Mouse (Mus musculus) forebrain, embryonic 12.5 days (tissue): ENCODE results near the gene Fam178b. TPM values are rescaled to one million over a fixed set of nuclear protein-coding genes. Genes with fewer than 3 reads are reported as not detected.
A peak's percentile ranks its signal among the peaks of the same experiment; 100 is the strongest.

Source experiments
- ATAC-seq: fragments of 200-750 bp; cut with Nextera tagmentation; 2 replicates; pipeline ENCODE4 v1.8.0; 2017; ENCODE audit warnings: moderate TSS enrichment; ENCODE audit not compliant: low FRiP score
- H3K27ac ChIP-seq: fragments of 300-500 bp; sonication (generic); 2 replicates; pipeline ENCODE4 v1.5.1; 2016; ENCODE audit warnings: mild to moderate bottlenecking
- H3K27me3 ChIP-seq: fragments of 300-500 bp; sonication (generic); 2 replicates; pipeline ENCODE4 v1.6.1; 2016; ENCODE audit warnings: mild to moderate bottlenecking
- H3K36me3 ChIP-seq: fragments of 300-500 bp; sonication (generic); replicated peaks from 2 replicates; pipeline ENCODE4 v1.6.1; 2016; ENCODE audit warnings: mild to moderate bottlenecking
- H3K4me1 ChIP-seq: fragments of 300-500 bp; sonication (generic); 2 replicates; pipeline ENCODE4 v1.6.1; 2016
- H3K4me2 ChIP-seq: fragments of 300-500 bp; sonication (generic); 2 replicates; pipeline ENCODE4 v1.6.1; 2016; ENCODE audit warnings: mild to moderate bottlenecking, moderate library complexity
- H3K4me3 ChIP-seq: fragments of 300-500 bp; sonication (generic); replicated peaks from 2 replicates; pipeline ENCODE4 v1.5.1; 2016; ENCODE audit warnings: mild to moderate bottlenecking
- H3K9ac ChIP-seq: fragments of 300-500 bp; sonication (generic); 2 replicates; pipeline ENCODE4 v1.6.1; 2016; ENCODE audit warnings: mild to moderate bottlenecking
- H3K9me3 ChIP-seq: fragments of 300-500 bp; sonication (generic); 2 replicates; pipeline ENCODE4 v1.6.1; 2016
- WGBS: fragments of 180-500 bp; shearing (Covaris S2); methylation state at CpG from one replicate; pipeline ENCODE4 v1.1.7; 2016; 5-methylcytosine and 5-hydroxymethylcytosine counted together
- polyA plus RNA-seq: library from polyadenylated mRNA; unstranded; fragments of >200 nt; fragmentation: Nextera tagmentation; extraction: Ambion mirVana; gene quantifications from 2 replicates; pipeline ENCODE4 v1.2.1, GENCODE M21; 2016

The Fam178b gene
- polyA plus RNA-seq, 1 experiment from 2014 or later, result 0.18 TPM

- peaks cover 16% of the 10 kb centered on the region for H3K4me1 ChIP-seq
- 83% methylated on average over 2 of the region's 2 CpGs for WGBS
- no peaks in the 10 kb centered on the region for H3K9me3 ChIP-seq
- no peak overlapping the region for H3K4me2 ChIP-seq
- no peak overlapping the region for H3K27ac ChIP-seq
- H3K4me3 ChIP-seq, result no peak overlapping the region
- no peak for ATAC-seq
- H3K9ac ChIP-seq, result no peak overlapping the region
- no peaks in the 10 kb centered on the region for H3K36me3 ChIP-seq
- H3K27me3 ChIP-seq, result peaks cover 35% of the 10 kb centered on the region
These were observed 119.8 kb downstream of the Fam178b start for GRCm38 (mm10) chr1:36563197-36563596.

- Histone ChIP-seq H3K27me3 (peaks cover 33% of the 10 kb centered on the region), H3K4me1 (peaks cover 16% of the 10 kb centered on the region), H3K36me3 (no peaks in the 10 kb centered on the region), H3K4me3 (no peak overlapping the region), H3K27ac (no peak overlapping the region), H3K9me3 (no peaks in the 10 kb centered on the region), H3K9ac (no peak overlapping the region), H3K4me2 (no peak overlapping the region)
- 71% methylated on average over 4 of the region's 4 CpGs for WGBS
- no peak for ATAC-seq
These were observed 120.6 kb downstream of the Fam178b start for GRCm38 (mm10) chr1:36562388-36562787.

- no peak overlapping the region for H3K4me3 ChIP-seq
- 57% methylated on average over 6 of the region's 6 CpGs for WGBS
- H3K27me3 ChIP-seq, result peaks cover 33% of the 10 kb centered on the region
- H3K36me3 ChIP-seq, result no peaks in the 10 kb centered on the region
- no peak overlapping the region for H3K27ac ChIP-seq
- H3K4me2 ChIP-seq, result no peak overlapping the region
- ATAC-seq, result no peak
- H3K4me1 ChIP-seq, result peaks cover 12% of the 10 kb centered on the region
- H3K9me3 ChIP-seq, result no peaks in the 10 kb centered on the region
- H3K9ac ChIP-seq, result no peak overlapping the region
These were observed 122.1 kb downstream of the Fam178b start for GRCm38 (mm10) chr1:36560903-36561302.

GRCm38 (mm10) chr1:36559888-36560287 is 123.1 kb downstream of the Fam178b start:
- Histone ChIP-seq H3K27ac (no peak overlapping the region), H3K27me3 (peaks cover 33% of the 10 kb centered on the region), H3K9ac (no peak overlapping the region), H3K9me3 (no peaks in the 10 kb centered on the region), H3K36me3 (peaks cover 7% of the 10 kb centered on the region), H3K4me2 (no peak overlapping the region), H3K4me1 (peaks cover 23% of the 10 kb centered on the region), H3K4me3 (no peak overlapping the region)
- WGBS, result 66% methylated on average over 5 of the region's 5 CpGs
- no peak for ATAC-seq

- H3K36me3 ChIP-seq, result peaks cover 13% of the 10 kb centered on the region
- H3K27me3 ChIP-seq, result peaks cover 28% of the 10 kb centered on the region
- 6% methylated on average over 4 of the region's 4 CpGs for WGBS
- ATAC-seq, result no peak
- H3K27ac ChIP-seq, result no peak overlapping the region
- no peak overlapping the region for H3K9ac ChIP-seq
- H3K4me3 ChIP-seq, result no peak overlapping the region
- peak overlapping the region; percentile 99 for H3K4me2 ChIP-seq
- H3K9me3 ChIP-seq, result no peaks in the 10 kb centered on the region
- H3K4me1 ChIP-seq, result peaks cover 29% of the 10 kb centered on the region
These were observed 123.7 kb downstream of the Fam178b start for GRCm38 (mm10) chr1:36559256-36559655.

- peaks cover 23% of the 10 kb centered on the region for H3K36me3 ChIP-seq
- H3K9ac ChIP-seq, result peak within 1 kb of the TSS; percentile 92
- H3K4me2 ChIP-seq, result peak within 1 kb of the TSS; percentile 99
- peak within 1 kb of the TSS; percentile 96 for H3K4me3 ChIP-seq
- H3K9me3 ChIP-seq, result no peaks in the 10 kb centered on the region
- H3K27ac ChIP-seq, result peak within 1 kb of the TSS; percentile 98
- under 1% methylated on average over 69 of the region's 69 CpGs for WGBS
- peaks cover 33% of the 10 kb centered on the region for H3K4me1 ChIP-seq
- ATAC-seq, result peak; percentile 70
- peaks cover 25% of the 10 kb centered on the region for H3K27me3 ChIP-seq
These were observed 124.7 kb downstream of the Fam178b start, which contains the start of gene Sema4c for GRCm38 (mm10) chr1:36558031-36558993. TSS of gene Sema4c (minus strand) at chr1:36558349.

- 0% methylated on average over 45 of the region's 48 CpGs for WGBS
- ATAC-seq, result peak; percentile 57
- peaks cover 31% of the 10 kb centered on the region for H3K36me3 ChIP-seq
- H3K9ac ChIP-seq, result peak overlapping the region; percentile 92
- peak overlapping the region; percentile 98 for H3K27ac ChIP-seq
- H3K4me1 ChIP-seq, result peaks cover 33% of the 10 kb centered on the region
- no peaks in the 10 kb centered on the region for H3K9me3 ChIP-seq
- peak overlapping the region; percentile 96 for H3K4me3 ChIP-seq
- H3K4me2 ChIP-seq, result peak overlapping the region; percentile 99
- H3K27me3 ChIP-seq, result peaks cover 25% of the 10 kb centered on the region
These were observed 125.4 kb downstream of the Fam178b start for GRCm38 (mm10) chr1:36557457-36558011.

- Histone ChIP-seq H3K27ac (peak overlapping the region; percentile 98), H3K36me3 (peaks cover 38% of the 10 kb centered on the region), H3K27me3 (peaks cover 22% of the 10 kb centered on the region), H3K9me3 (no peaks in the 10 kb centered on the region), H3K4me3 (peak overlapping the region; percentile 96), H3K9ac (peak overlapping the region; percentile 92), H3K4me2 (peak overlapping the region; percentile 99), H3K4me1 (peaks cover 33% of the 10 kb centered on the region)
- ATAC-seq, result peak; percentile 88
- WGBS, result under 1% methylated on average over 52 of the region's 52 CpGs
These were observed 126.2 kb downstream of the Fam178b start for GRCm38 (mm10) chr1:36556553-36557456.

GRCm38 (mm10) chr1:36555798-36556395 is 127.1 kb downstream of the Fam178b start:
- peak overlapping the region; percentile 99 for H3K4me2 ChIP-seq
- ATAC-seq, result no peak
- H3K27me3 ChIP-seq, result peaks cover 20% of the 10 kb centered on the region
- H3K9ac ChIP-seq, result peak overlapping the region; percentile 92
- peaks cover 33% of the 10 kb centered on the region for H3K4me1 ChIP-seq
- peaks cover 47% of the 10 kb centered on the region for H3K36me3 ChIP-seq
- H3K9me3 ChIP-seq, result no peaks in the 10 kb centered on the region
- WGBS, result 4% methylated on average over 8 of the region's 8 CpGs
- H3K27ac ChIP-seq, result peak overlapping the region; percentile 98
- H3K4me3 ChIP-seq, result peak overlapping the region; percentile 96

GRCm38 (mm10) chr1:36554633-36555399 is 128.2 kb downstream of the Fam178b start:
- H3K27me3 ChIP-seq, result peaks cover 11% of the 10 kb centered on the region
- H3K4me2 ChIP-seq, result peak overlapping the region; percentile 99
- H3K9me3 ChIP-seq, result no peaks in the 10 kb centered on the region
- peak overlapping the region; percentile 98 for H3K27ac ChIP-seq
- H3K36me3 ChIP-seq, result peaks cover 58% of the 10 kb centered on the region
- 84% methylated on average over 21 of the region's 21 CpGs for WGBS
- peak overlapping the region; percentile 92 for H3K9ac ChIP-seq
- H3K4me3 ChIP-seq, result peak overlapping the region; percentile 96
- H3K4me1 ChIP-seq, result peaks cover 34% of the 10 kb centered on the region
- ATAC-seq, result no peak

GRCm38 (mm10) chr1:36552506-36552905 is 130.5 kb downstream of the Fam178b start:
- 91% methylated on average over 16 of the region's 16 CpGs for WGBS
- H3K4me2 ChIP-seq, result no peak overlapping the region
- ATAC-seq, result no peak
- no peak overlapping the region for H3K4me3 ChIP-seq
- H3K4me1 ChIP-seq, result peaks cover 46% of the 10 kb centered on the region
- peaks cover 76% of the 10 kb centered on the region for H3K36me3 ChIP-seq
- H3K27ac ChIP-seq, result no peak overlapping the region
- no peaks in the 10 kb centered on the region for H3K27me3 ChIP-seq
- H3K9ac ChIP-seq, result no peak overlapping the region
- no peaks in the 10 kb centered on the region for H3K9me3 ChIP-seq
